In the genomic region with DNA sequence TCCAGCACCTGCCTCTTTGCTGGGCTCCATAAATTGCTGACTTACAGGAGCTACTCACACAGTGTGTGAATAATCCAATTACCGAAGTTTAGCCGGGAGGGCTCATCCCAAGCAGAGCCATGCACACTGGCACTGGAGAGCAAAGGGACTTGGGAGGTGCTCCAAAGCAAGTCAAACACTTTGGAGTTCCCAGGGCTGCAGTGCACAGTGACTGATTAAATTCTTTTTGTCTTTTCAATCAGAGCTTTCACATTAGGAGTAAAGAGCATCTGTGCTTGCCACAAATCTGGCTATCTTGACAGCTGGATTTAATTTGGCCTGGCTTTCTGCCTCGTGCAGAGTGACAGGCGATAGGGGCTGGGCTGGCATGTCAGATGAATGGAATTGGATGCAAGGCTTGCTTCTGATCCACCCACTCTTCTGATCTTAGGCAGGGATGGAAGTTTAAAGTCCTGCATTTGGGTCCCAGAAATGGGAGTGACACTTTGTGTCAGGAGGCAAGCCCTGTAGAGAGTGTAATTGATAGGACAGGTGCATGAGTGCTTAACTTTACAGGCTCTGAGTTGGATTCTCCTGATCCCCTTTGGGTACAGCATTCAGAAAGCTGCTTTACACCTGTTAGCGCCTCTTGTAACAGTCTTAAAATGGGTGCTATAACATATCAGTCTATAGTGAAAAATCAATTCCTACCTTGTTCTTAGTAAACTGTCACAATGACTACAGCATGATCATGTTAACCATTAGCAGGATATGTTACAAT, we compare ENCODE assay signal across 12 mouse cellular contexts.
A peak's percentile ranks its signal among the peaks of the same experiment; 100 is the strongest.
DNase-seq lines count a peak whose midpoint lies in the region; ATAC-seq and TF ChIP-seq lines count a peak whose summit lies in the region.
"Had no signal": no experiment of that assay in that cellular context is flagged by ENCODE, and none has a peak within 500 bp of the region (broad histone marks: within the 10 kb centered on the region; RNA-seq: fewer than 3 reads in every experiment).

No protein-coding gene starts in this region.

- ATAC-seq in hindbrain, embryonic 11.5 days (ENCODE audit: low FRiP score): peak; percentile 54
- peak; percentile 77 for ATAC-seq in midbrain, embryonic 14.5 days (ENCODE audit: low FRiP score, low TSS enrichment)

- H3K36me3 ChIP-seq in hindbrain, embryonic 11.5 days (ENCODE audit: control insufficient read depth, insufficient read depth, low read length): no peaks in the 10 kb centered on the region
- no peaks in the 10 kb centered on the region for H3K36me3 ChIP-seq in midbrain, embryonic 14.5 days (ENCODE audit: control insufficient read depth, insufficient read depth, low read length)

- H3K9ac ChIP-seq in hindbrain, embryonic 11.5 days (ENCODE audit: low read depth, low read length): no peak overlapping the region
- no peak overlapping the region for H3K9ac ChIP-seq in midbrain, embryonic 14.5 days (replicated peaks; ENCODE audit: low read length)
- H3K9ac ChIP-seq: liver, embryonic 14.5 days had no signal

- peak; percentile 3 for DNase-seq in Muller cell, postnatal 12 days (ENCODE audit: inconsistent ontology term)
- DNase-seq in embryo, embryonic 10.5 days (ENCODE audit: low spot score): peak; percentile 59
- DNase-seq in hindbrain, embryonic 11.5 days (ENCODE audit: low spot score): peak; percentile 2
- DNase-seq in midbrain, embryonic 14.5 days: peak; percentile 65
- DNase-seq in heart, adult 8-10 months (ENCODE audit: low spot score): no peak
- DNase-seq in gastrocnemius, postnatal 36 days: no peak
- DNase-seq in gastrocnemius, adult 2 months: no peak
- DNase-seq: cerebellum, adult 9-10 months; gastrocnemius, postnatal 25 days; layer of hippocampus, adult 9-11 months; thymus, postnatal 14 days had no signal

- H3K4me3 ChIP-seq in hindbrain, embryonic 11.5 days (ENCODE audit: low read depth, low read length): no peak overlapping the region
- no peak overlapping the region for H3K4me3 ChIP-seq in midbrain, embryonic 14.5 days (replicated peaks; ENCODE audit: low read depth, low read length)
- H3K4me3 ChIP-seq in gastrocnemius, adult 2 months: no peak overlapping the region

- no peak overlapping the region for H3K27ac ChIP-seq in hindbrain, embryonic 11.5 days (ENCODE audit: low read depth, low read length)
- no peak overlapping the region for H3K27ac ChIP-seq in midbrain, embryonic 14.5 days (replicated peaks; ENCODE audit: low read depth, low read length)
- no peak overlapping the region for H3K27ac ChIP-seq in gastrocnemius, adult 2 months
- H3K27ac ChIP-seq: liver, embryonic 14.5 days had no signal

- no peaks in the 10 kb centered on the region for H3K9me3 ChIP-seq in hindbrain, embryonic 11.5 days (ENCODE audit: control insufficient read depth, low read length)
- H3K9me3 ChIP-seq in midbrain, embryonic 14.5 days (ENCODE audit: control insufficient read depth, low read length): no peaks in the 10 kb centered on the region

- no peak overlapping the region for H3K4me2 ChIP-seq in hindbrain, embryonic 11.5 days (replicated peaks; ENCODE audit: low read depth, low read length)
- H3K4me2 ChIP-seq in midbrain, embryonic 14.5 days (ENCODE audit: low read length): 0 out of 2 replicates have a peak overlapping the region, but pooled peaks have one; percentile 25

- H3K27me3 ChIP-seq in hindbrain, embryonic 11.5 days (ENCODE audit: control insufficient read depth, insufficient read depth, low read length): no peaks in the 10 kb centered on the region
- H3K27me3 ChIP-seq in midbrain, embryonic 14.5 days (ENCODE audit: control insufficient read depth, insufficient read depth, low read length): no peaks in the 10 kb centered on the region

- no peaks in the 10 kb centered on the region for H3K4me1 ChIP-seq in hindbrain, embryonic 11.5 days (replicated peaks; ENCODE audit: control insufficient read depth, insufficient read depth, low read length)
- no peaks in the 10 kb centered on the region for H3K4me1 ChIP-seq in midbrain, embryonic 14.5 days (ENCODE audit: control insufficient read depth, insufficient read depth, low read length)

- intact Hi-C loops in gastrocnemius, postnatal 36 days (cut with DNase I): no loop called here
- intact Hi-C loops in gastrocnemius, adult 2 months (cut with DNase I): no loop called here

- no peak for TF ChIP-seq CTCF in gastrocnemius, adult 2 months (IDR thresholded peaks at IDR 0.05)

- WGBS in hindbrain, embryonic 11.5 days: 55% methylated on average over 5 of the region's 5 CpGs
- WGBS in midbrain, embryonic 14.5 days: 19% methylated on average over 5 of the region's 5 CpGs

Comparison
In these comparisons a context has a peak if more than half of its experiments do, and no peak if none do; other contexts are left out.
1. DNase-seq: peak in Muller cell, postnatal 12 days (single experiment), embryo, embryonic 10.5 days (single experiment), hindbrain, embryonic 11.5 days (single experiment) and midbrain, embryonic 14.5 days (single experiment); none in heart, adult 8-10 months (single experiment), gastrocnemius, postnatal 36 days (0 of 2) and gastrocnemius, adult 2 months (single experiment).